Mouse (Mus musculus) MEL (cell line): ENCODE results near the gene Rasgrp1. TPM values are rescaled to one million over a fixed set of nuclear protein-coding genes. Genes with fewer than 3 reads are reported as not detected.

ENCODE experiments used
- DNase-seq: peaks from one replicate; pipeline ENCODE4 v3.0.0; 2011; ENCODE audit warnings: low read depth, low spot score
- H3K27ac ChIP-seq: 2 replicates; pipeline ENCODE4 v1.5.1; 2012; ENCODE audit warnings: low read depth, mild to moderate bottlenecking, control low read depth, low read length, moderate library complexity; ENCODE audit not compliant: control insufficient read depth
- H3K27me3 ChIP-seq, 2 experiments: fragments of 150-350 bp in 1 of 2; sonication (generic) in 1 of 2; 2 replicates each; pipeline ENCODE4 v1.6.1; 2012; ENCODE audit warnings: low read length in 2 of 2, mild to moderate bottlenecking in 2 of 2, improper control_type of control experiment in 1 of 2, moderate library complexity in 1 of 2; ENCODE audit not compliant: insufficient read depth in 2 of 2, control insufficient read depth in 1 of 2
- H3K36me3 ChIP-seq, 2 experiments: 2 replicates each; pipeline ENCODE4 v1.6.1; 2012 to 2014; ENCODE audit warnings: low read length in 2 of 2, improper control_type of control experiment in 1 of 2, inconsistent platforms in 1 of 2, mild to moderate bottlenecking in 1 of 2; ENCODE audit not compliant: insufficient read depth in 2 of 2, control insufficient read depth in 1 of 2
- H3K4me1 ChIP-seq, 2 experiments: fragments of 150-350 bp in 1 of 2; sonication (generic) in 1 of 2; 2 replicates each; pipeline ENCODE4 v1.6.1; 2012; ENCODE audit warnings: low read length in 2 of 2, improper control_type of control experiment in 1 of 2, mild to moderate bottlenecking in 1 of 2; ENCODE audit not compliant: insufficient read depth in 2 of 2, control insufficient read depth in 1 of 2
- H3K4me3 ChIP-seq, 2 experiments: fragments of 150-350 bp in 1 of 2; sonication (generic) in 1 of 2; 2 replicates each; pipeline ENCODE4 v1.5.1; 2012; ENCODE audit warnings: low read depth in 2 of 2, low read length in 2 of 2, mild to moderate bottlenecking in 2 of 2, moderate library complexity in 2 of 2, control low read depth in 1 of 2, improper control_type of control experiment in 1 of 2; ENCODE audit not compliant: control insufficient read depth in 1 of 2, insufficient read depth in 1 of 2
- H3K79me2 ChIP-seq: 2 replicates; pipeline ENCODE4 v1.6.1; 2012; ENCODE audit warnings: mild to moderate bottlenecking, low read length, moderate library complexity; ENCODE audit not compliant: control insufficient read depth, poor library complexity, insufficient read depth
- H3K9ac ChIP-seq: 2 replicates; pipeline ENCODE4 v1.6.1; 2012; ENCODE audit warnings: low read depth, mild to moderate bottlenecking, control low read depth, low read length, moderate library complexity; ENCODE audit not compliant: control insufficient read depth, poor library complexity, severe bottlenecking
- H3K9me3 ChIP-seq: fragments of 150-350 bp; sonication (generic); replicated peaks from 2 replicates; pipeline ENCODE4 v1.6.1; 2012; ENCODE audit warnings: mild to moderate bottlenecking, low read length, improper control_type of control experiment, moderate library complexity; ENCODE audit not compliant: insufficient read depth
- CHD1 ChIP-seq: IDR thresholded peaks from 2 replicates; pipeline ENCODE4 v1.6.1; 2012; ENCODE audit warnings: low read depth, mild to moderate bottlenecking, inconsistent platforms, low read length, improper control_type of control experiment
- ETS1 ChIP-seq: IDR thresholded peaks from 2 replicates; pipeline ENCODE4 v1.6.1; 2012; ENCODE audit warnings: low read depth, mild to moderate bottlenecking, inconsistent platforms, low read length, improper control_type of control experiment, moderate library complexity
- GABPA ChIP-seq: IDR thresholded peaks from 2 replicates; pipeline ENCODE4 v1.6.1; 2012; ENCODE audit warnings: low read depth, mild to moderate bottlenecking, inconsistent platforms, low read length, improper control_type of control experiment, moderate library complexity
- MAFK ChIP-seq: IDR thresholded peaks from 2 replicates; pipeline ENCODE4 v1.6.1; 2011; ENCODE audit warnings: low read depth, mild to moderate bottlenecking, low read length, improper control_type of control experiment, borderline replicate concordance
- MAX ChIP-seq: IDR thresholded peaks from 2 replicates; pipeline ENCODE4 v1.6.1; 2011; ENCODE audit warnings: low read length, improper control_type of control experiment
- MAZ ChIP-seq: IDR thresholded peaks from 2 replicates; pipeline ENCODE4 v1.6.1; 2012; ENCODE audit warnings: low read depth, mild to moderate bottlenecking, inconsistent platforms, low read length, improper control_type of control experiment
- MEF2A ChIP-seq: IDR thresholded peaks from 2 replicates; pipeline ENCODE4 v1.6.1; 2014; ENCODE audit warnings: low read depth, mild to moderate bottlenecking, inconsistent platforms, low read length, improper control_type of control experiment; ENCODE audit not compliant: poor library complexity, insufficient replicate concordance, severe bottlenecking; ENCODE audit errors: extremely low read depth
- NRF1 ChIP-seq: IDR thresholded peaks from 2 replicates; pipeline ENCODE4 v1.6.1; 2014; ENCODE audit warnings: low read depth, mild to moderate bottlenecking, inconsistent platforms, low read length, improper control_type of control experiment, moderate library complexity; ENCODE audit not compliant: poor library complexity, insufficient read depth, severe bottlenecking
- POLR2AphosphoS2 ChIP-seq: IDR thresholded peaks from 2 replicates; pipeline ENCODE4 v1.6.1; 2011; ENCODE audit warnings: low read length, improper control_type of control experiment
- RAD21 ChIP-seq: IDR thresholded peaks from 2 replicates; pipeline ENCODE4 v1.6.1; 2011; ENCODE audit warnings: mild to moderate bottlenecking, low read depth, low read length, improper control_type of control experiment
- SIN3A ChIP-seq: IDR thresholded peaks from 2 replicates; pipeline ENCODE4 v1.6.1; 2012; ENCODE audit warnings: low read length, improper control_type of control experiment, inconsistent platforms
- TBP ChIP-seq: IDR thresholded peaks from 2 replicates; pipeline ENCODE4 v1.8.0; 2011; ENCODE audit warnings: low read depth, low read length, improper control_type of control experiment
- TCF12 ChIP-seq: IDR thresholded peaks from 2 replicates; pipeline ENCODE4 v1.6.1; 2014; ENCODE audit warnings: low read depth, mild to moderate bottlenecking, inconsistent platforms, low read length, improper control_type of control experiment, moderate library complexity
- ZMIZ1 ChIP-seq: IDR thresholded peaks from 2 replicates; pipeline ENCODE4 v1.6.1; 2012; ENCODE audit warnings: low read depth, mild to moderate bottlenecking, inconsistent platforms, low read length, improper control_type of control experiment, moderate library complexity
- polyA plus RNA-seq, 2 experiments: library from polyadenylated mRNA; stranded (reverse) in 1 of 2; unstranded in 1 of 2; fragments of >175 nt in 1 of 2; fragments of >200 nt in 1 of 2; gene quantifications; 2 replicates each; pipeline versions ENCODE4 v1.2.1 to v1.2.4; 2012; ENCODE audit warnings: low replicate concordance in 2 of 2, low read depth in 1 of 2; ENCODE audit not compliant: insufficient read length in 2 of 2, insufficient read depth in 1 of 2, missing spikeins in 1 of 2
- total RNA-seq: library from RNA; depleted of rRNA; stranded (reverse); fragments of 300-350 nt; gene quantifications from 2 replicates; pipeline ENCODE4 v1.2.3, GENCODE M21; 2012

Rasgrp1 gene
- total and polyA plus RNA-seq, 3 experiments = not detected

GRCm38 (mm10) chr2:117388121-117388520 lies 45.3 kb upstream of the Rasgrp1 start:
- no peaks in the 10 kb centered on the region for H3K27me3 ChIP-seq
- H3K4me3 ChIP-seq = no peak overlapping the region
- H3K9me3 ChIP-seq = no peaks in the 10 kb centered on the region
- TF ChIP-seq MAFK (no peak), GABPA (no peak), POLR2AphosphoS2 (no peak), MAZ (no peak), SIN3A (no peak), MAX (no peak), TBP (no peak)
- H3K4me1 ChIP-seq = no peaks in the 10 kb centered on the region
- DNase-seq = no peak
- no peaks in the 10 kb centered on the region for H3K36me3 ChIP-seq
- no peaks in the 10 kb centered on the region for H3K79me2 ChIP-seq
- H3K27ac ChIP-seq = no peak overlapping the region
- no peak overlapping the region for H3K9ac ChIP-seq

GRCm38 (mm10) chr2:117386981-117387705 lies 44.3 kb upstream of the Rasgrp1 start:
- H3K4me3 ChIP-seq = no peak overlapping the region
- TF ChIP-seq CHD1 (no peak), NRF1 (no peak), TCF12 (no peak), MAX (no peak), RAD21 (no peak), ETS1 (no peak), ZMIZ1 (no peak), MEF2A (no peak)
- no peaks in the 10 kb centered on the region for H3K79me2 ChIP-seq
- no peaks in the 10 kb centered on the region for H3K36me3 ChIP-seq
- no peaks in the 10 kb centered on the region for H3K27me3 ChIP-seq
- DNase-seq = no peak
- no peaks in the 10 kb centered on the region for H3K9me3 ChIP-seq
- H3K9ac ChIP-seq = no peak overlapping the region
- no peak overlapping the region for H3K27ac ChIP-seq
- H3K4me1 ChIP-seq = no peaks in the 10 kb centered on the region
